In the genomic region with DNA sequence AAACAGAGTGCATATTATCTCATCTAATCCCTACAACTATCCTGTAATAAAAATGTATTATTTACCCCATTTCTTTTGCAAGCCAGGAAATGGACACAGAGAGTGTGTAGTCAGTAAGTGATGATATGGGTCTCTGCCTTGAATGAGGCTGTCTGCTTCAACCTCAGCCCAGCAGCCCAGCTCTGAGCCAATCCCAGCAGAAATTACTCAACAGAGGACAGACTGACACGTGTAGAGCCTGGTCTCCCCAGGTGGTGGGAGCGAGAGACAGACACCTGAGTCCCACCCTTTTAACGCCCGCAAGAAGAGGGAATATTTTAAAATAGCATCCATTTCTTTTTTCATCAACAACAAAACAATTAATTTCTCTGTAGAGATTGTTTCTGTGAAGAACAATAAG, we compare ENCODE assay signal across 9 mouse cellular contexts.
DNase-seq lines count a peak whose midpoint lies in the region; ATAC-seq and TF ChIP-seq lines count a peak whose summit lies in the region.
"Had no signal": no experiment of that assay in that cellular context is flagged by ENCODE, and none has a peak within 500 bp of the region (broad histone marks: within the 10 kb centered on the region; RNA-seq: fewer than 3 reads in every experiment).

No protein-coding gene starts in this region.

- no peak for TF ChIP-seq CTCF in forebrain, postnatal 0 days (IDR thresholded peaks at IDR 0.05; ENCODE audit: low read depth)

- peaks cover 24 to 33% of the 10 kb centered on the region in 2 experiments for H3K4me1 ChIP-seq in heart, embryonic 14.5 days (ENCODE audit: control insufficient read depth in 2 of 2, insufficient read depth in 2 of 2, low read length in 2 of 2)
- H3K4me1 ChIP-seq in forebrain, postnatal 0 days (ENCODE audit: insufficient read depth), result peaks cover 11% of the 10 kb centered on the region
- peaks cover 18% of the 10 kb centered on the region for H3K4me1 ChIP-seq in limb, embryonic 15.5 days

- no peaks in the 10 kb centered on the region for H3K36me3 ChIP-seq in heart, embryonic 14.5 days (ENCODE audit: control insufficient read depth, insufficient read depth, low read length)
- H3K36me3 ChIP-seq in forebrain, postnatal 0 days (ENCODE audit: insufficient read depth), result no peaks in the 10 kb centered on the region
- H3K36me3 ChIP-seq in limb, embryonic 15.5 days, result no peaks in the 10 kb centered on the region

- no peak for DNase-seq in heart, postnatal 36 days
- DNase-seq in ES-CJ7 (ENCODE audit: low read depth, low spot score), result peak; percentile 28
- no peak for DNase-seq in forebrain, postnatal 0 days
- no peak for DNase-seq in natural killer cell, adult 2 months (ENCODE audit: low spot score in 2 of 2)
- no peak for DNase-seq in thymus, postnatal 36 days
- DNase-seq in adrenal gland, postnatal 4 days (ENCODE audit: low spot score in 2 of 2), result no peak
- DNase-seq: B cell, adult 2 months had no signal

- no peak overlapping the region for H3K4me3 ChIP-seq in heart, embryonic 14.5 days (ENCODE audit: control insufficient read depth in 1 of 2, insufficient read depth in 1 of 2, low read depth in 1 of 2, low read length in 2 of 2)
- peak overlapping the region; percentile 15; the same call in 1 of the 2 replicates for H3K4me3 ChIP-seq in forebrain, postnatal 0 days (ENCODE audit: low read depth, low read length)
- no peak overlapping the region for H3K4me3 ChIP-seq in limb, embryonic 15.5 days

- H3K4me2 ChIP-seq in heart, embryonic 14.5 days (ENCODE audit: low read length), result peak overlapping the region; percentile 67
- peak overlapping the region; percentile 46 for H3K4me2 ChIP-seq in forebrain, postnatal 0 days (ENCODE audit: low read depth)
- H3K4me2 ChIP-seq in limb, embryonic 15.5 days, result peak overlapping the region; percentile 51

- no peaks in the 10 kb centered on the region for H3K27me3 ChIP-seq in heart, embryonic 14.5 days (ENCODE audit: control insufficient read depth, insufficient read depth, low read length)
- no peaks in the 10 kb centered on the region for H3K27me3 ChIP-seq in forebrain, postnatal 0 days (ENCODE audit: insufficient read depth, low read length)
- H3K27me3 ChIP-seq in limb, embryonic 15.5 days, result no peaks in the 10 kb centered on the region

- peak overlapping the region; percentile 56; the same call in 1 of the 2 replicates for H3K9ac ChIP-seq in heart, embryonic 14.5 days (ENCODE audit: low read length)
- H3K9ac ChIP-seq in forebrain, postnatal 0 days, result no peak overlapping the region; the same call in 1 of the 2 replicates
- no peak overlapping the region for H3K9ac ChIP-seq in limb, embryonic 15.5 days

- 27% methylated on average over 4 of the region's 4 CpGs for WGBS in heart, embryonic 14.5 days
- 18% methylated on average over 4 of the region's 4 CpGs for WGBS in forebrain, postnatal 0 days
- 35% methylated on average over 4 of the region's 4 CpGs for WGBS in limb, embryonic 15.5 days

- intact Hi-C loops in heart, postnatal 36 days (cut with DNase I), result no loop called here

- no peak overlapping the region for H3K27ac ChIP-seq in heart, embryonic 14.5 days (replicated peaks in 1 of 2; ENCODE audit: control insufficient read depth in 1 of 2, insufficient read depth in 1 of 2, low read depth in 2 of 2, low read length in 2 of 2)
- no peak overlapping the region for H3K27ac ChIP-seq in forebrain, postnatal 0 days (ENCODE audit: low read depth, low read length)
- H3K27ac ChIP-seq in limb, embryonic 15.5 days, result no peak overlapping the region

- no peaks in the 10 kb centered on the region for H3K9me3 ChIP-seq in heart, embryonic 14.5 days (ENCODE audit: control insufficient read depth, low read length)
- no peaks in the 10 kb centered on the region for H3K9me3 ChIP-seq in forebrain, postnatal 0 days (ENCODE audit: low read length)
- H3K9me3 ChIP-seq in limb, embryonic 15.5 days, result no peaks in the 10 kb centered on the region

- no peak for ATAC-seq in heart, embryonic 14.5 days (ENCODE audit: insufficient number of reproducible peaks, insufficient read depth, low FRiP score, low read depth)
- ATAC-seq in forebrain, postnatal 0 days, result no peak
- no peak for ATAC-seq in limb, embryonic 15.5 days (ENCODE audit: insufficient number of reproducible peaks, low FRiP score, low TSS enrichment, low read depth)
